Mouse (Mus musculus) CH12.LX (cell line): ENCODE results near the gene Boc.

Source experiments
- CHD2 ChIP-seq: IDR thresholded peaks from 2 replicates; pipeline ENCODE4 v1.6.1; 2011; ENCODE audit warnings: low read length, improper control_type of control experiment
- CTCF ChIP-seq, 2 experiments: IDR thresholded peaks in 1 of 2; conservative IDR thresholded peaks in 1 of 2; 2 replicates each; pipeline ENCODE4 v1.5.1; 2011 to 2012; ENCODE audit warnings: low read depth in 2 of 2, low read length in 2 of 2, improper control_type of control experiment in 1 of 2, inconsistent platforms in 1 of 2, mild to moderate bottlenecking in 1 of 2, moderate library complexity in 1 of 2
- E2F4 ChIP-seq: IDR thresholded peaks from 2 replicates; pipeline ENCODE4 v1.6.1; 2011; ENCODE audit warnings: low read depth, low read length, improper control_type of control experiment; ENCODE audit not compliant: insufficient replicate concordance
- EP300 ChIP-seq: IDR thresholded peaks from 2 replicates; pipeline ENCODE4 v1.6.1; 2011; ENCODE audit warnings: low read length, improper control_type of control experiment
- ETS1 ChIP-seq: conservative IDR thresholded peaks from 2 replicates; pipeline ENCODE4 v1.6.1; 2012; ENCODE audit warnings: low read depth, mild to moderate bottlenecking, inconsistent platforms, low read length, improper control_type of control experiment, moderate library complexity
- HCFC1 ChIP-seq: IDR thresholded peaks from 2 replicates; pipeline ENCODE4 v1.6.1; 2012; ENCODE audit warnings: low read depth, mild to moderate bottlenecking, inconsistent platforms, low read length, improper control_type of control experiment
- KAT2A ChIP-seq: IDR thresholded peaks from 2 replicates; pipeline ENCODE4 v1.6.1; 2012; ENCODE audit warnings: low read length, improper control_type of control experiment, inconsistent platforms; ENCODE audit not compliant: insufficient replicate concordance
- MXI1 ChIP-seq: IDR thresholded peaks from 2 replicates; pipeline ENCODE4 v1.6.1; 2011; ENCODE audit warnings: mild to moderate bottlenecking, low read depth, low read length, improper control_type of control experiment
- POLR2A ChIP-seq: IDR thresholded peaks from 2 replicates; pipeline ENCODE4 v1.6.1; 2011; ENCODE audit warnings: low read depth, mild to moderate bottlenecking, improper control_type of control experiment, low read length
- POLR2AphosphoS2 ChIP-seq: IDR thresholded peaks from 2 replicates; pipeline ENCODE4 v1.6.1; 2011; ENCODE audit warnings: low read depth, low read length, improper control_type of control experiment
- RCOR1 ChIP-seq: conservative IDR thresholded peaks from 2 replicates; pipeline ENCODE4 v1.6.1; 2012; ENCODE audit warnings: low read depth, mild to moderate bottlenecking, inconsistent platforms, low read length, improper control_type of control experiment

- TF ChIP-seq CTCF (conservative IDR thresholded peaks at IDR 0.05 in 1 of 2, IDR thresholded peaks at IDR 0.05 in 1 of 2; ENCODE audit: low read depth in 2 of 2, low read length in 2 of 2) (no peak), EP300 (no peak), CHD2 (no peak), ETS1 (no peak), HCFC1 (no peak), MXI1 (no peak), KAT2A (no peak), POLR2A (no peak), POLR2AphosphoS2 (no peak), E2F4 (no peak), RCOR1 (no peak)
These were observed 9.4 kb upstream of the Boc start for GRCm38 (mm10) chr16:44568056-44568455.
